Mouse (Mus musculus) frontal cortex, postnatal 36 days (tissue): ENCODE measurements around the gene Gm20388.
"Not testable (repeated sequence)": the region's sequence is repeated elsewhere in the genome, so short reads cannot be mapped to it uniquely, and the experiment has no call there.

ENCODE experiments used
- DNase-seq, 2 experiments: peaks; one replicate each; pipeline ENCODE4 v3.0.0; 2022; ENCODE audit warnings: low spot score in 2 of 2

Gm20388 gene

GRCm38 (mm10) chr8:123188006-123188405 is 3277.4 kb downstream of the Gm20388 start:
- no peak for DNase-seq

- no peak for DNase-seq
Observed at GRCm38 (mm10) chr8:123188841-123189240, 3278.2 kb downstream of the Gm20388 start.

GRCm38 (mm10) chr8:123190678-123191077 is 3280.0 kb downstream of the Gm20388 start:
- DNase-seq: peak; percentile 71 to 83

GRCm38 (mm10) chr8:123191908-123192307 is 3281.3 kb downstream of the Gm20388 start:
- no peak for DNase-seq

GRCm38 (mm10) chr8:123193771-123194170 is 3283.1 kb downstream of the Gm20388 start:
- DNase-seq: no peak

GRCm38 (mm10) chr8:123197016-123197415 is 3286.4 kb downstream of the Gm20388 start:
- DNase-seq: not testable (repeated sequence)

- no peak for DNase-seq
Observed at GRCm38 (mm10) chr8:123199864-123200263, 3289.2 kb downstream of the Gm20388 start.

GRCm38 (mm10) chr8:123202288-123202687 is 3291.6 kb downstream of the Gm20388 start:
- DNase-seq: peak; percentile 69 to 73

- DNase-seq: no peak
Observed at GRCm38 (mm10) chr8:123203571-123203970, 3292.9 kb downstream of the Gm20388 start.

- no peak for DNase-seq
Observed at GRCm38 (mm10) chr8:123211876-123212275, 3301.2 kb downstream of the Gm20388 start.

- DNase-seq: peak; percentile 79 to 88
Observed at GRCm38 (mm10) chr8:123212321-123213117, 3301.9 kb downstream of the Gm20388 start, which contains the start of the genes Chmp1a and Spata33. TSS of gene Chmp1a (minus strand) at chr8:123212763. TSS of gene Spata33 (plus strand) at chr8:123212832.

- DNase-seq: no peak
Observed at GRCm38 (mm10) chr8:123213118-123213772, 3302.6 kb downstream of the Gm20388 start.

- DNase-seq: no peak
Observed at GRCm38 (mm10) chr8:123215430-123215829, 3304.8 kb downstream of the Gm20388 start.

GRCm38 (mm10) chr8:123220917-123221316 is 3310.3 kb downstream of the Gm20388 start:
- no peak for DNase-seq

- DNase-seq: peak; percentile 96 to 97
Observed at GRCm38 (mm10) chr8:123224278-123225266, 3313.9 kb downstream of the Gm20388 start, which contains the start of gene Cdk10. TSS of gene Cdk10 (plus strand) at chr8:123224842.

GRCm38 (mm10) chr8:123228416-123228815 is 3317.8 kb downstream of the Gm20388 start:
- peak in 1 of 2 experiments; percentile 46 for DNase-seq

- DNase-seq: peak in 1 of 2 experiments; percentile 19
Observed at GRCm38 (mm10) chr8:123230326-123230725, 3319.7 kb downstream of the Gm20388 start.

- peak in 1 of 2 experiments; percentile 38 for DNase-seq
Observed at GRCm38 (mm10) chr8:123231742-123232141, 3321.1 kb downstream of the Gm20388 start.

GRCm38 (mm10) chr8:123232553-123232952 is 3321.9 kb downstream of the Gm20388 start:
- peak; percentile 36 to 45 for DNase-seq

GRCm38 (mm10) chr8:123233300-123233699 is 3322.7 kb downstream of the Gm20388 start:
- DNase-seq: no peak

- no peak for DNase-seq
Observed at GRCm38 (mm10) chr8:123233760-123234159, 3323.1 kb downstream of the Gm20388 start.
